Mouse (Mus musculus) midbrain, embryonic 12.5 days (tissue): ENCODE data around the gene Lsm14a. TPM values are rescaled to one million over a fixed set of nuclear protein-coding genes. Genes with fewer than 3 reads are reported as not detected.

Experiments used
- ATAC-seq: fragments of 200-750 bp; cut with Nextera tagmentation; 2 replicates; pipeline ENCODE4 v1.8.0; 2017; ENCODE audit warnings: low read depth, moderate TSS enrichment, moderate library complexity; ENCODE audit not compliant: low FRiP score
- H3K27ac ChIP-seq: fragments of 300-500 bp; sonication (generic); replicated peaks from 2 replicates; pipeline ENCODE4 v1.5.1; 2016; ENCODE audit warnings: mild to moderate bottlenecking
- H3K27me3 ChIP-seq: fragments of 300-500 bp; sonication (generic); 2 replicates; pipeline ENCODE4 v1.6.1; 2016; ENCODE audit warnings: mild to moderate bottlenecking
- H3K36me3 ChIP-seq: fragments of 300-500 bp; sonication (generic); 2 replicates; pipeline ENCODE4 v1.6.1; 2016
- H3K4me1 ChIP-seq: fragments of 300-500 bp; sonication (generic); 2 replicates; pipeline ENCODE4 v1.6.1; 2016
- H3K4me2 ChIP-seq: fragments of 300-500 bp; sonication (generic); replicated peaks from 2 replicates; pipeline ENCODE4 v1.6.1; 2016; ENCODE audit warnings: mild to moderate bottlenecking, moderate library complexity
- H3K4me3 ChIP-seq: fragments of 300-500 bp; sonication (generic); 2 replicates; pipeline ENCODE4 v1.5.1; 2016; ENCODE audit warnings: mild to moderate bottlenecking
- H3K9ac ChIP-seq: fragments of 300-500 bp; sonication (generic); replicated peaks from 2 replicates; pipeline ENCODE4 v1.6.1; 2016; ENCODE audit warnings: mild to moderate bottlenecking, moderate library complexity
- H3K9me3 ChIP-seq: fragments of 300-500 bp; sonication (generic); 2 replicates; pipeline ENCODE4 v1.6.1; 2016; ENCODE audit warnings: mild to moderate bottlenecking
- WGBS: fragments of 180-500 bp; shearing (Covaris S2); methylation state at CpG from one replicate; pipeline ENCODE4 v1.1.7; 2016; 5-methylcytosine and 5-hydroxymethylcytosine counted together
- polyA plus RNA-seq: library from polyadenylated mRNA; unstranded; fragments of >200 nt; fragmentation: Nextera tagmentation; extraction: Ambion mirVana; gene quantifications from 2 replicates; pipeline ENCODE4 v1.2.1, GENCODE M21; 2016

Gene Lsm14a
- polyA plus RNA-seq, 1 experiment from 2014 or later: 117 TPM

- H3K36me3 ChIP-seq: no peaks in the 10 kb centered on the region
- H3K4me3 ChIP-seq: no peak overlapping the region
- H3K4me2 ChIP-seq: no peak overlapping the region
- no peaks in the 10 kb centered on the region; the same call in 1 of the 2 replicates for H3K9me3 ChIP-seq
- ATAC-seq: no peak
- no peak overlapping the region for H3K9ac ChIP-seq
- 84% methylated on average over 1 of the region's 1 CpGs for WGBS
- no peaks in the 10 kb centered on the region for H3K27me3 ChIP-seq
- H3K27ac ChIP-seq: no peak overlapping the region
- H3K4me1 ChIP-seq: no peaks in the 10 kb centered on the region
Measured at GRCm38 (mm10) chr7:34324857-34325256, 68.3 kb downstream of the Lsm14a start.

GRCm38 (mm10) chr7:34324005-34324404, 69.1 kb downstream of the Lsm14a start:
- no peak overlapping the region for H3K9ac ChIP-seq
- no peak for ATAC-seq
- no peaks in the 10 kb centered on the region for H3K27me3 ChIP-seq
- no peak overlapping the region for H3K27ac ChIP-seq
- no peak overlapping the region for H3K4me2 ChIP-seq
- no peaks in the 10 kb centered on the region for H3K36me3 ChIP-seq
- H3K4me1 ChIP-seq: no peaks in the 10 kb centered on the region
- H3K9me3 ChIP-seq: no peaks in the 10 kb centered on the region; the same call in 1 of the 2 replicates
- no peak overlapping the region for H3K4me3 ChIP-seq
- 94% methylated on average over 2 of the region's 2 CpGs for WGBS

- Histone ChIP-seq H3K9ac (no peak overlapping the region), H3K27me3 (no peaks in the 10 kb centered on the region), H3K36me3 (no peaks in the 10 kb centered on the region), H3K4me2 (no peak overlapping the region), H3K9me3 (no peaks in the 10 kb centered on the region; the same call in 1 of the 2 replicates), H3K4me1 (no peaks in the 10 kb centered on the region), H3K4me3 (no peak overlapping the region), H3K27ac (no peak overlapping the region)
- no peak for ATAC-seq
- 84% methylated on average over 8 of the region's 8 CpGs for WGBS
Measured at GRCm38 (mm10) chr7:34323351-34323750, 69.8 kb downstream of the Lsm14a start.

GRCm38 (mm10) chr7:34321958-34322357, 71.2 kb downstream of the Lsm14a start:
- no peak for ATAC-seq
- H3K4me3 ChIP-seq: no peak overlapping the region
- no peak overlapping the region for H3K27ac ChIP-seq
- no peak overlapping the region for H3K9ac ChIP-seq
- H3K9me3 ChIP-seq: no peaks in the 10 kb centered on the region; the same call in 1 of the 2 replicates
- no peaks in the 10 kb centered on the region for H3K36me3 ChIP-seq
- no peaks in the 10 kb centered on the region for H3K4me1 ChIP-seq
- WGBS: 88% methylated on average over 4 of the region's 4 CpGs
- no peaks in the 10 kb centered on the region for H3K27me3 ChIP-seq
- H3K4me2 ChIP-seq: no peak overlapping the region

- Histone ChIP-seq H3K27ac (no peak overlapping the region), H3K4me1 (no peaks in the 10 kb centered on the region), H3K4me2 (no peak overlapping the region), H3K9ac (no peak overlapping the region), H3K9me3 (no peaks in the 10 kb centered on the region; the same call in 1 of the 2 replicates), H3K27me3 (no peaks in the 10 kb centered on the region), H3K36me3 (no peaks in the 10 kb centered on the region), H3K4me3 (no peak overlapping the region)
- 80% methylated on average over 5 of the region's 5 CpGs for WGBS
- no peak for ATAC-seq
Measured at GRCm38 (mm10) chr7:34321119-34321518, 72.0 kb downstream of the Lsm14a start.

- no peak overlapping the region for H3K4me3 ChIP-seq
- H3K9ac ChIP-seq: no peak overlapping the region
- H3K9me3 ChIP-seq: no peaks in the 10 kb centered on the region; the same call in 1 of the 2 replicates
- no peak overlapping the region for H3K4me2 ChIP-seq
- H3K27ac ChIP-seq: no peak overlapping the region
- no peaks in the 10 kb centered on the region for H3K36me3 ChIP-seq
- 37% methylated on average over 3 of the region's 3 CpGs for WGBS
- H3K27me3 ChIP-seq: no peaks in the 10 kb centered on the region
- H3K4me1 ChIP-seq: no peaks in the 10 kb centered on the region
- ATAC-seq: no peak
Measured at GRCm38 (mm10) chr7:34319957-34320356, 73.2 kb downstream of the Lsm14a start.

GRCm38 (mm10) chr7:34319123-34319522, 74.0 kb downstream of the Lsm14a start:
- H3K27me3 ChIP-seq: no peaks in the 10 kb centered on the region
- no peak overlapping the region for H3K4me2 ChIP-seq
- no peak overlapping the region for H3K9ac ChIP-seq
- ATAC-seq: no peak
- WGBS: 97% methylated on average over 2 of the region's 2 CpGs
- H3K4me1 ChIP-seq: no peaks in the 10 kb centered on the region
- no peaks in the 10 kb centered on the region for H3K9me3 ChIP-seq
- H3K4me3 ChIP-seq: no peak overlapping the region
- no peak overlapping the region for H3K27ac ChIP-seq
- no peaks in the 10 kb centered on the region for H3K36me3 ChIP-seq

GRCm38 (mm10) chr7:34317901-34318476, 75.1 kb downstream of the Lsm14a start:
- Histone ChIP-seq H3K27ac (no peak overlapping the region), H3K4me1 (no peaks in the 10 kb centered on the region), H3K27me3 (no peaks in the 10 kb centered on the region), H3K9me3 (no peaks in the 10 kb centered on the region), H3K4me3 (no peak overlapping the region), H3K36me3 (no peaks in the 10 kb centered on the region), H3K9ac (no peak overlapping the region), H3K4me2 (no peak overlapping the region)
- no peak for ATAC-seq
- 76% methylated on average over 7 of the region's 7 CpGs for WGBS

GRCm38 (mm10) chr7:34313443-34313875, 79.7 kb downstream of the Lsm14a start, which contains the start of gene 4931406P16Rik:
Gene 4931406P16Rik, minus strand, starts transcription at chr7:34313551.
- no peaks in the 10 kb centered on the region for H3K36me3 ChIP-seq
- H3K27ac ChIP-seq: peak within 1 kb of the TSS; percentile 92
- 1% methylated on average over 31 of the region's 41 CpGs for WGBS
- peak; percentile 93 for ATAC-seq
- H3K9ac ChIP-seq: peak within 1 kb of the TSS; percentile 96
- 0 out of 2 replicates have a peak, but pooled peaks cover 7% of the 10 kb centered on the region for H3K4me1 ChIP-seq
- H3K27me3 ChIP-seq: no peaks in the 10 kb centered on the region
- peak within 1 kb of the TSS; percentile 85 for H3K4me2 ChIP-seq
- H3K9me3 ChIP-seq: no peaks in the 10 kb centered on the region
- peak within 1 kb of the TSS; percentile 99 for H3K4me3 ChIP-seq

GRCm38 (mm10) chr7:34312786-34313442, 80.2 kb downstream of the Lsm14a start:
- ATAC-seq: peak; percentile 90
- H3K9ac ChIP-seq: peak overlapping the region; percentile 96
- H3K27me3 ChIP-seq: no peaks in the 10 kb centered on the region
- WGBS: 1% methylated on average over 38 of the region's 73 CpGs
- no peaks in the 10 kb centered on the region for H3K36me3 ChIP-seq
- H3K27ac ChIP-seq: peak overlapping the region; percentile 92
- peak overlapping the region; percentile 85 for H3K4me2 ChIP-seq
- H3K4me1 ChIP-seq: 0 out of 2 replicates have a peak, but pooled peaks cover 7% of the 10 kb centered on the region
- H3K4me3 ChIP-seq: peak overlapping the region; percentile 99
- no peaks in the 10 kb centered on the region for H3K9me3 ChIP-seq

GRCm38 (mm10) chr7:34309186-34309764, 83.8 kb downstream of the Lsm14a start:
- H3K4me3 ChIP-seq: no peak overlapping the region
- no peaks in the 10 kb centered on the region for H3K27me3 ChIP-seq
- no peaks in the 10 kb centered on the region for H3K9me3 ChIP-seq
- H3K4me1 ChIP-seq: 0 out of 2 replicates have a peak, but pooled peaks cover 7% of the 10 kb centered on the region
- no peak overlapping the region for H3K27ac ChIP-seq
- no peak overlapping the region for H3K9ac ChIP-seq
- H3K36me3 ChIP-seq: no peaks in the 10 kb centered on the region
- 91% methylated on average over 5 of the region's 5 CpGs for WGBS
- H3K4me2 ChIP-seq: no peak overlapping the region
- no peak for ATAC-seq

GRCm38 (mm10) chr7:34308586-34308985, 84.5 kb downstream of the Lsm14a start:
- Histone ChIP-seq H3K36me3 (no peaks in the 10 kb centered on the region), H3K27ac (no peak overlapping the region), H3K9me3 (no peaks in the 10 kb centered on the region), H3K4me3 (no peak overlapping the region), H3K4me2 (no peak overlapping the region), H3K9ac (no peak overlapping the region), H3K4me1 (0 out of 2 replicates have a peak, but pooled peaks cover 7% of the 10 kb centered on the region), H3K27me3 (no peaks in the 10 kb centered on the region)
- 81% methylated on average over 5 of the region's 5 CpGs for WGBS
- ATAC-seq: no peak
